Mouse (Mus musculus) inflammation-experienced regulatory T-cells (primary cell): ENCODE data around the gene Wdr37. TPM values are rescaled to one million over a fixed set of nuclear protein-coding genes. Genes with fewer than 3 reads are reported as not detected.

Experiments
- polyA plus RNA-seq, 2 experiments: library from polyadenylated mRNA; unstranded; fragments of 100-300 nt; shearing (Covaris generic); gene quantifications; one replicate each; pipeline ENCODE4 v1.2.1; 2017

The Wdr37 gene
- polyA plus RNA-seq = 10 to 100 TPM; 21.4 to 33.6 TPM

DNA sequence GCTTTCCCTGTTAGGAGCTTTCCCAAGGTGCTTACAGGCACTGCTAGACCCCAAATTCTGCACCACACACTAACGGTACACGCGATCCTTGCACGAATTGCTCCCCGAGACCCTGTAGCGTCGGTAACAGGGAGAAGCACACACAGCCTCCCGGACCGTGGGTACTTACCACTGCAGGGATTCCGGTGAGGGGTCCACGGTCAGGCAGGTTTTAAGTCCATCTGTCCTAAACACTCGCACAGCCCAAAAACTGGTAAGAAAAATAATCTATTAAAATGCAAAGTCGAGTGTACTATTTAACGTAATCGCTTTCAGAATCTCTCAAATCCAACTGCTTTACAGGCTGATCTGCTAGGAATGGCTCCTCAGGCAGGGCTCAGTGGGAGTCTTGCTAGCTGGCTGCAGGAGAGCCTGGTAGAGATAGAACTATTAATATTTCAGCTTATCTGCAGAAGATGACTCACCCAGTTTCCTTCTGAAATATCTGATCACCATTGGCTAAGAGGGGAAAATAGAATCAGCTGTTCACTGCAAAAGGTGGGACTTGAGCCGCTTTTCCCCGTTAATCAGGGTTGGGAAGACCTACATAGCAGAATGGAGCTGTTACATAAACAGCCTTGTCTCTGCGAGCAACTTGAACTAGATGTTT, at the start of gene Wdr37:
Gene Wdr37, minus strand, starts transcription at position 596 of the 649 bp plus-strand sequence.

DNA sequence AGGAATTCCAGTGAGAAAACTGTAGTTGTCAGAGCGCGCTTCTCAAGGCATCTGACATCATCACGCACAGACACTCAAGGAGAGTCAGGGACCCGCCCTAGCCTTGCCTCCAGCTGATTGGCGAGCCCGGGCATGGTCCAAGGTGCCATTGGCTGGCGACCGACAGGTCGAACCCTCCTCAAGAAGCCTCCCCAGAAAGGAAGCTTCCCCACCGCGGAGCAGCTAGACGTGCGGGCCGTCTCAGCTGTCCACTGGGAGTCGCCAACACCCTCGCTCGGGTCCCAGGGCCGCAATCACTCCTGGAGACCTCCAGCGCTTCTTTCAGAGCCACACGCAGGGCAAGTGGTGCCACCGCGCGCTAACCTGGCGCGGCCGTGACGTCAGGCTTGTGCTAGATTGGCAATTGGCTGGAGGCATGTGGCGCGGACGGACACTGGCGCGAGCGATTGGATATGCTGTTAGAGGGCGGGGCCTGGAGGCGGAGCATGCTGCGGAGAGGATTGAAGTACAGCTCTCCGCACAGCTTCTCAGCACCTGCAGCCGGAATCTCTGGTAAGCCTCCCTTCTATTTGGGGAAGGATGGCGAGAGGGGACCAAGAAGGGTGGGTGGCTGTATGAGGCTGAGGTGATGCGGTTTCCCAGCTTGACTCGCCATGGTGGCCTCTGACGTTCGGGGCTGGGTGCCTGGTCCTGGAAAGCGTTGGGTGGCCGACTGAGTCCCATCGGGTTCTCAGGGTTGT, 13.9 kb upstream of the Wdr37 start, which contains the start of gene Idi1:
Gene Idi1, plus strand, starts transcription at position 57 of the 740 bp plus-strand sequence.

Other genes with a start within 250 kb of the Wdr37 start
- 10 to 100 TPM; 23.7 to 27.5 TPM for gene Idi1, start 13.6 kb upstream of the Wdr37 start, polyA plus RNA-seq
- gene Gm9745, start 76.3 kb upstream of the Wdr37 start, polyA plus RNA-seq = under 1 TPM in 1 of 2 experiments, not detected in 1; 0.51 TPM
- under 1 TPM in 1 of 2 experiments, not detected in 1; 0.55 TPM for gene Idi2, start 81.0 kb upstream of the Wdr37 start, polyA plus RNA-seq
- gene Gtpbp4, start 124.2 kb upstream of the Wdr37 start, polyA plus RNA-seq = 100 to 1,000 TPM in 1 of 2 experiments, 10 to 100 TPM in 1; 74.3 to 104 TPM
- gene Larp4b, start 222.0 kb upstream of the Wdr37 start, polyA plus RNA-seq = 10 to 100 TPM; 54.1 to 67.1 TPM